Comparison of ENCODE assay signal across 24 mouse cellular contexts in genomic region chr9:54770140-54770780, GRCm38 (mm10). TPM values are rescaled to one million over a fixed set of nuclear protein-coding genes. Genes with fewer than 3 reads are reported as not detected.
DNase-seq lines count a peak whose midpoint lies in the region; ATAC-seq lines count a peak whose summit lies in the region.
"Had no signal": no experiment of that assay in that cellular context is flagged by ENCODE, and none has a peak within 500 bp of the region (broad histone marks: within the 10 kb centered on the region; RNA-seq: fewer than 3 reads in every experiment).

No protein-coding gene starts in this region.

- H3K9ac ChIP-seq in hindbrain, embryonic 13.5 days, result no peak overlapping the region
- no peak overlapping the region for H3K9ac ChIP-seq in hindbrain, embryonic 16.5 days (ENCODE audit: low read depth, low read length)
- no peak overlapping the region for H3K9ac ChIP-seq in midbrain, embryonic 12.5 days (replicated peaks)
- H3K9ac ChIP-seq in midbrain, embryonic 16.5 days (ENCODE audit: low read depth, low read length), result no peak overlapping the region
- peak overlapping the region; percentile 23; the same call in 1 of the 2 replicates for H3K9ac ChIP-seq in embryonic facial prominence, embryonic 14.5 days (ENCODE audit: low read depth, low read length)
- no peak overlapping the region for H3K9ac ChIP-seq in neural tube, embryonic 13.5 days
- H3K9ac ChIP-seq: forebrain, postnatal 0 days; heart, embryonic 15.5 days; liver, embryonic 14.5 days had no signal

- no peak for DNase-seq in embryonic facial prominence, embryonic 14.5 days (ENCODE audit: low spot score)
- DNase-seq in urinary bladder, postnatal 25 days (ENCODE audit: low spot score), result no peak
- no peak for DNase-seq in retina, postnatal 1 day
- DNase-seq: adrenal gland, postnatal 36 days; cerebellum, adult 8-10 months; forebrain, postnatal 0 days; gastrocnemius, adult 2 months; heart, adult 2 months; layer of hippocampus, postnatal 36 days; right cerebral cortex, postnatal 4 days; thymus, postnatal 36 days had no signal

- no peak overlapping the region for H3K4me2 ChIP-seq in hindbrain, embryonic 13.5 days
- H3K4me2 ChIP-seq in hindbrain, embryonic 16.5 days (ENCODE audit: low read length), result no peak overlapping the region
- H3K4me2 ChIP-seq in midbrain, embryonic 12.5 days (replicated peaks), result 0 out of 2 replicates have a peak overlapping the region, but pooled peaks have one; percentile 7
- no peak overlapping the region for H3K4me2 ChIP-seq in midbrain, embryonic 16.5 days (ENCODE audit: low read length)
- H3K4me2 ChIP-seq in embryonic facial prominence, embryonic 14.5 days (ENCODE audit: low read depth, low read length), result no peak overlapping the region
- H3K4me2 ChIP-seq in neural tube, embryonic 13.5 days, result peak overlapping the region; percentile 33
- H3K4me2 ChIP-seq: heart, embryonic 15.5 days had no signal

- H3K4me3 ChIP-seq in hindbrain, embryonic 13.5 days, result no peak overlapping the region
- no peak overlapping the region for H3K4me3 ChIP-seq in hindbrain, embryonic 16.5 days (ENCODE audit: low read length)
- no peak overlapping the region for H3K4me3 ChIP-seq in midbrain, embryonic 12.5 days
- no peak overlapping the region for H3K4me3 ChIP-seq in midbrain, embryonic 16.5 days (ENCODE audit: low read depth, low read length)
- no peak overlapping the region for H3K4me3 ChIP-seq in embryonic facial prominence, embryonic 14.5 days (ENCODE audit: low read depth, low read length)
- no peak overlapping the region for H3K4me3 ChIP-seq in neural tube, embryonic 13.5 days
- H3K4me3 ChIP-seq: gastrocnemius, adult 2 months; heart, adult 2 months; heart, embryonic 15.5 days; myocyte had no signal

- H3K9me3 ChIP-seq in hindbrain, embryonic 13.5 days, result no peaks in the 10 kb centered on the region
- no peaks in the 10 kb centered on the region for H3K9me3 ChIP-seq in hindbrain, embryonic 16.5 days (ENCODE audit: control insufficient read depth, low read length)
- no peaks in the 10 kb centered on the region for H3K9me3 ChIP-seq in midbrain, embryonic 12.5 days
- no peaks in the 10 kb centered on the region for H3K9me3 ChIP-seq in midbrain, embryonic 16.5 days (replicated peaks; ENCODE audit: control insufficient read depth, low read length, poor library complexity, severe bottlenecking)
- H3K9me3 ChIP-seq in embryonic facial prominence, embryonic 14.5 days (ENCODE audit: control insufficient read depth, low read length), result no peaks in the 10 kb centered on the region
- H3K9me3 ChIP-seq in neural tube, embryonic 13.5 days, result no peaks in the 10 kb centered on the region
- H3K9me3 ChIP-seq: heart, embryonic 15.5 days had no signal

- peaks cover 40% of the 10 kb centered on the region for H3K4me1 ChIP-seq in hindbrain, embryonic 13.5 days (replicated peaks)
- H3K4me1 ChIP-seq in hindbrain, embryonic 16.5 days (ENCODE audit: control insufficient read depth, insufficient read depth, low read depth, low read length), result peaks cover 15% of the 10 kb centered on the region
- peaks cover 18% of the 10 kb centered on the region for H3K4me1 ChIP-seq in midbrain, embryonic 12.5 days
- H3K4me1 ChIP-seq in midbrain, embryonic 16.5 days (ENCODE audit: control insufficient read depth, insufficient read depth, low read length), result peaks cover 8% of the 10 kb centered on the region
- H3K4me1 ChIP-seq in embryonic facial prominence, embryonic 14.5 days (ENCODE audit: control insufficient read depth, insufficient read depth, low read length), result peaks cover 15% of the 10 kb centered on the region
- H3K4me1 ChIP-seq in neural tube, embryonic 13.5 days (replicated peaks), result peaks cover 67% of the 10 kb centered on the region

- peak overlapping the region; percentile 4; the same call in 1 of the 2 replicates for H3K27ac ChIP-seq in hindbrain, embryonic 13.5 days
- H3K27ac ChIP-seq in hindbrain, embryonic 16.5 days (ENCODE audit: low read depth, low read length), result no peak overlapping the region
- no peak overlapping the region for H3K27ac ChIP-seq in midbrain, embryonic 12.5 days (replicated peaks)
- no peak overlapping the region for H3K27ac ChIP-seq in midbrain, embryonic 16.5 days (ENCODE audit: low read length)
- H3K27ac ChIP-seq in embryonic facial prominence, embryonic 14.5 days (replicated peaks; ENCODE audit: low read depth, low read length), result no peak overlapping the region
- peak overlapping the region; percentile 67 for H3K27ac ChIP-seq in neural tube, embryonic 13.5 days (replicated peaks)
- H3K27ac ChIP-seq: gastrocnemius, adult 2 months; heart, adult 2 months; heart, embryonic 15.5 days; liver, embryonic 14.5 days had no signal

- WGBS in hindbrain, embryonic 13.5 days, result 50% methylated on average over 11 of the region's 11 CpGs
- WGBS in hindbrain, embryonic 16.5 days, result 38% methylated on average over 11 of the region's 11 CpGs
- 66% methylated on average over 11 of the region's 11 CpGs for WGBS in midbrain, embryonic 12.5 days
- 49% methylated on average over 11 of the region's 11 CpGs for WGBS in midbrain, embryonic 16.5 days
- 43% methylated on average over 11 of the region's 11 CpGs for WGBS in embryonic facial prominence, embryonic 14.5 days
- 15% methylated on average over 11 of the region's 11 CpGs for WGBS in neural tube, embryonic 13.5 days

- no peak for ATAC-seq in hindbrain, embryonic 13.5 days (ENCODE audit: low FRiP score)
- ATAC-seq in hindbrain, embryonic 16.5 days, result no peak
- ATAC-seq in midbrain, embryonic 12.5 days (ENCODE audit: low FRiP score, low read depth), result no peak
- no peak for ATAC-seq in midbrain, embryonic 16.5 days
- ATAC-seq in embryonic facial prominence, embryonic 14.5 days (ENCODE audit: low read depth), result no peak
- no peak for ATAC-seq in neural tube, embryonic 13.5 days (ENCODE audit: low read depth)
- ATAC-seq: activated CD4-positive, CD25-positive, alpha-beta regulatory T cell, adult 4 months; forebrain, postnatal 0 days; intestine, embryonic 16.5 days; lung, postnatal 0 days; Patski had no signal

- H3K27me3 ChIP-seq in hindbrain, embryonic 13.5 days, result peaks cover 25% of the 10 kb centered on the region
- peaks cover 9% of the 10 kb centered on the region for H3K27me3 ChIP-seq in hindbrain, embryonic 16.5 days (replicated peaks; ENCODE audit: control insufficient read depth, insufficient read depth, low read length)
- H3K27me3 ChIP-seq in midbrain, embryonic 12.5 days, result peaks cover 31% of the 10 kb centered on the region
- peaks cover 8% of the 10 kb centered on the region for H3K27me3 ChIP-seq in midbrain, embryonic 16.5 days (ENCODE audit: control insufficient read depth, insufficient read depth, low read depth, low read length)
- peaks cover 8% of the 10 kb centered on the region; the same call in 1 of the 2 replicates for H3K27me3 ChIP-seq in embryonic facial prominence, embryonic 14.5 days (replicated peaks; ENCODE audit: control insufficient read depth, insufficient read depth, low read length)
- H3K27me3 ChIP-seq in neural tube, embryonic 13.5 days, result peaks cover 25% of the 10 kb centered on the region

- no peaks in the 10 kb centered on the region for H3K36me3 ChIP-seq in hindbrain, embryonic 13.5 days
- H3K36me3 ChIP-seq in hindbrain, embryonic 16.5 days (ENCODE audit: control insufficient read depth, insufficient read depth, low read length), result no peaks in the 10 kb centered on the region
- no peaks in the 10 kb centered on the region for H3K36me3 ChIP-seq in midbrain, embryonic 12.5 days
- H3K36me3 ChIP-seq in midbrain, embryonic 16.5 days (ENCODE audit: control insufficient read depth, insufficient read depth, low read length), result no peaks in the 10 kb centered on the region
- H3K36me3 ChIP-seq in embryonic facial prominence, embryonic 14.5 days (ENCODE audit: control insufficient read depth, insufficient read depth, low read length), result peaks cover 9% of the 10 kb centered on the region
- no peaks in the 10 kb centered on the region for H3K36me3 ChIP-seq in neural tube, embryonic 13.5 days
- H3K36me3 ChIP-seq: heart, embryonic 15.5 days had no signal

RNA-seq across cellular contexts. Expression of gene Crabp1, which starts 5.7 kb away (rescaled TPM):
- polyA plus RNA-seq in hindbrain, embryonic 13.5 days (2015; fragmentation: Nextera tagmentation; extraction: Ambion mirVana), result 368 and 389 TPM in 2 replicates
- polyA plus RNA-seq in hindbrain, embryonic 16.5 days (2015; fragmentation: Nextera tagmentation; extraction: Ambion mirVana), result 225 and 236 TPM in 2 replicates
- 418 and 522 TPM in 2 replicates for polyA plus RNA-seq in midbrain, embryonic 12.5 days (2016; fragmentation: Nextera tagmentation; extraction: Ambion mirVana)
- polyA plus RNA-seq in midbrain, embryonic 16.5 days (2015; fragmentation: Nextera tagmentation; extraction: Ambion mirVana), result 19.3 TPM in 2 replicates
- 389 and 501 TPM in 2 replicates for polyA plus RNA-seq in embryonic facial prominence, embryonic 14.5 days (2014; fragmentation: Nextera tagmentation; extraction: Ambion mirVana)
- polyA plus RNA-seq in neural tube, embryonic 13.5 days (2015; fragmentation: Nextera tagmentation; extraction: Ambion mirVana), result 578 and 623 TPM in 2 replicates
- polyA plus RNA-seq: activated CD4-positive, CD25-positive, alpha-beta regulatory T cell, adult 4 months; C2C12; heart, adult 2 months; Patski had no signal

RNA-seq across cellular contexts. Expression of gene Wdr61, which starts 35.9 kb away (rescaled TPM):
- polyA plus RNA-seq in hindbrain, embryonic 13.5 days (2015; fragmentation: Nextera tagmentation; extraction: Ambion mirVana), result 110 and 112 TPM in 2 replicates
- 90.1 and 93.3 TPM in 2 replicates for polyA plus RNA-seq in hindbrain, embryonic 16.5 days (2015; fragmentation: Nextera tagmentation; extraction: Ambion mirVana)
- 128 and 134 TPM in 2 replicates for polyA plus RNA-seq in midbrain, embryonic 12.5 days (2016; fragmentation: Nextera tagmentation; extraction: Ambion mirVana)
- polyA plus RNA-seq in midbrain, embryonic 16.5 days (2015; fragmentation: Nextera tagmentation; extraction: Ambion mirVana), result 90.0 and 91.9 TPM in 2 replicates
- 143 and 154 TPM in 2 replicates for polyA plus RNA-seq in embryonic facial prominence, embryonic 14.5 days (2014; fragmentation: Nextera tagmentation; extraction: Ambion mirVana)
- 94.3 and 96.3 TPM in 2 replicates for polyA plus RNA-seq in neural tube, embryonic 13.5 days (2015; fragmentation: Nextera tagmentation; extraction: Ambion mirVana)

Comparison
In these comparisons a context has a peak if more than half of its experiments do, and no peak if none do; other contexts are left out.
1. H3K27ac ChIP-seq: peak in hindbrain, embryonic 13.5 days (single experiment) and neural tube, embryonic 13.5 days (single experiment); none in hindbrain, embryonic 16.5 days (single experiment), midbrain, embryonic 12.5 days (single experiment), midbrain, embryonic 16.5 days (single experiment) and embryonic facial prominence, embryonic 14.5 days (single experiment).
2. H3K4me2 ChIP-seq: peak in midbrain, embryonic 12.5 days (single experiment) and neural tube, embryonic 13.5 days (single experiment); none in hindbrain, embryonic 13.5 days (single experiment), hindbrain, embryonic 16.5 days (single experiment), midbrain, embryonic 16.5 days (single experiment) and embryonic facial prominence, embryonic 14.5 days (single experiment).
3. RNA of gene Crabp1, which starts 5.7 kb away (polyA plus RNA-seq): 578 to 623 TPM in neural tube, embryonic 13.5 days, 418 to 522 TPM in midbrain, embryonic 12.5 days, 368 to 389 TPM in hindbrain, embryonic 13.5 days, 389 to 501 TPM in embryonic facial prominence, embryonic 14.5 days and 225 to 236 TPM in hindbrain, embryonic 16.5 days; 19.3 TPM in midbrain, embryonic 16.5 days; every median in the first group is over 10 times any median in the second.